Mouse (Mus musculus) cortical plate, adult 2 months (tissue): ENCODE measurements around the gene C4b. TPM values are rescaled to one million over a fixed set of nuclear protein-coding genes. Genes with fewer than 3 reads are reported as not detected.
"Not testable (repeated sequence)": the region's sequence is repeated elsewhere in the genome, so short reads cannot be mapped to it uniquely, and the experiment has no call there.

Experiments
- H3K27ac ChIP-seq: fragments of 200-500 bp; 2 replicates; pipeline ENCODE4 v1.5.1; 2012; ENCODE audit warnings: low read length, control low read depth, inconsistent platforms; ENCODE audit not compliant: insufficient read depth
- H3K4me1 ChIP-seq: fragments of 200-500 bp; 2 replicates; pipeline ENCODE4 v1.6.1; 2011; ENCODE audit warnings: low read length; ENCODE audit not compliant: control insufficient read depth, insufficient read depth
- H3K4me3 ChIP-seq: fragments of 200-500 bp; 2 replicates; pipeline ENCODE4 v1.5.1; 2011; ENCODE audit warnings: mild to moderate bottlenecking, low read length, control low read depth; ENCODE audit not compliant: insufficient read depth
- CTCF ChIP-seq: fragments of 200-500 bp; IDR thresholded peaks from 2 replicates; pipeline ENCODE4 v1.5.1; 2011; ENCODE audit warnings: mild to moderate bottlenecking, control low read depth, low read length; ENCODE audit not compliant: insufficient read depth; ENCODE audit errors: extremely low read depth
- POLR2A ChIP-seq: fragments of 200-500 bp; IDR thresholded peaks from 2 replicates; pipeline ENCODE4 v1.6.1; 2011; ENCODE audit warnings: mild to moderate bottlenecking, low read length, control low read depth; ENCODE audit not compliant: insufficient read depth; ENCODE audit errors: extremely low read depth
- polyA plus RNA-seq: library from polyadenylated mRNA; depleted of rRNA; stranded (reverse); fragments of >200 nt; gene quantifications from 2 replicates; pipeline ENCODE4 v1.2.3, GENCODE M21; 2012

Gene C4b
- polyA plus RNA-seq, 1 experiment: 14.8 TPM

DNA sequence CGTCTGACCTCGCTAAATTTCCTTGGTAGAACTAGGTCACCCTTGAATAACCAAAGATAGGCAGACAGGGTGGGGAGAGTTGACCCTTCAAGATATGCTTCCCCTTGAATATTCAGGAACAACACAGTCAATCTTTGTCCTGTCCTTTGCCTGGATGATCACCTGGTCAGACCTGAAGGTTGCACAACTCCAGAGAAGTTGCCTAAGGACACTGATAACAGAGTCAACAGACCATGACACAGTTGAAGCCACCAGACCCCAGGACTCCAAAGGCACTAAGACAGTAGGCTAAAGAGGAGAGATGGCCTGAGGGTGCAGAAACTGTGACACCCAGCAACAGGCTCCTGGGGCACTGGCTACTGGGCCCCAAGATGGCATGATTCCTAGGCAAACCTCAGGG lies 15.8 kb downstream of the C4b start:
- H3K4me1 ChIP-seq: no peaks in the 10 kb centered on the region
- no peak overlapping the region for H3K4me3 ChIP-seq
- H3K27ac ChIP-seq: no peak overlapping the region
- no peak for TF ChIP-seq POLR2A
- no peak for TF ChIP-seq CTCF

DNA sequence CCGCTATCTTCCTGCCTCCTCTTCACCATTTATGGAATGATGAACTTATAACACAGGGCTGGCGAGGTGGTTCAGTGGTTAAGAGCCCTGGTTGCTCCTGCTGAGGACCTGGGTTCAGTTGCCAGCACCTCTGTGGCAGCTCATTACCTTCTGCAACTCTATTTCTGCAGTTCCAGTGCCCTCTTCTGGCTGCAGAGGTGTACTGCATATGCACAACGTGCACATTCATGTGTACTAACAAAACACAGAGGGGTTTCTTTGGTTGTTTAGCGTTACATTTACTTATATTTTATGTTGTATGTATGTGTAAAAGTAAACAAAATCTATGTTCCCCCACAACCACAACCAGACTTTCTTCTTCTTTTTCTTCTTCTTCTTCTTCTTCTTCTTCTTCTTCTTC lies 20.6 kb downstream of the C4b start:
- TF ChIP-seq CTCF (no peak), POLR2A (no peak)
- H3K27ac ChIP-seq: no peak overlapping the region
- H3K4me3 ChIP-seq: no peak overlapping the region
- H3K4me1 ChIP-seq: no peaks in the 10 kb centered on the region

DNA sequence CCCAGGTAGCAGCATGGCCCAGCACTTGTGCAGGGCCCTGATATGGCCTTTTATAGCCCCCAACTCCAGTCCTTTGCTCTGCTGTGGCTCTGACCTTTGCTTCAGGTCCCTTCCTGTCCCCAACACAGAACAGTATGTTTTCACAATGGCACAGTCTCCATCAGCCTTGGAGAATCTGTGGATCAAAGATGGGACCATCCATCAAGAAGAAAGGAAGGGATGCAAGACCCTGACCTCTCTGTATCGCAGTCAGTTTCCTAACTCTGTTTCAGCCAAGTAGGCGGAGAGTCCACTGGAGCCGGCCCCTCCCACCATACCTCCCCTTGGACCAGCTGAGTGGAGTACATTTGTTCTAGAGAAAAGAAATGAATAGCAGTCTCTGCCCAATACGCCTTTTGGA lies 21.4 kb downstream of the C4b start:
- H3K4me1 ChIP-seq, H3K4me3 ChIP-seq, H3K27ac ChIP-seq: not testable (repeated sequence)

DNA sequence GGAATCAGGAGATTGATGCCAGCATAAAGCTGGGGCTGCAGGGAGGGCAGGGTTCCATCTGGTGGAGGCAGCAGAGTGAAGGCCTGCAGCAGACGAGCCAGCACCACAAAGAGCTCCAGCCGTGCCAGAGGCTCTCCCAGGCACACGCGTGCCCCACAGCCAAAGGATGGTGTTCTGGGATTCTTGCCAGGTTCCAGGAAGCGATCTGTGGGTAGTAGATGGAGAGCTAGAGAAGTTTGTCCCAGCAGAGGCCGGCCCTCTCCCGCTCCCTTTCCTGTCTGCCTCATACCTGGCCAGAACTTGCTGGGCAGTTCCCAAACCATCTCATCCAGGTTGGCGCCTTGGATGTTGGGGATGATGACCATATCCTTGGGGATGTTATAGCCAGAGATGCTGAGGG lies 23.8 kb downstream of the C4b start:
- H3K4me3 ChIP-seq: not testable (repeated sequence)

DNA sequence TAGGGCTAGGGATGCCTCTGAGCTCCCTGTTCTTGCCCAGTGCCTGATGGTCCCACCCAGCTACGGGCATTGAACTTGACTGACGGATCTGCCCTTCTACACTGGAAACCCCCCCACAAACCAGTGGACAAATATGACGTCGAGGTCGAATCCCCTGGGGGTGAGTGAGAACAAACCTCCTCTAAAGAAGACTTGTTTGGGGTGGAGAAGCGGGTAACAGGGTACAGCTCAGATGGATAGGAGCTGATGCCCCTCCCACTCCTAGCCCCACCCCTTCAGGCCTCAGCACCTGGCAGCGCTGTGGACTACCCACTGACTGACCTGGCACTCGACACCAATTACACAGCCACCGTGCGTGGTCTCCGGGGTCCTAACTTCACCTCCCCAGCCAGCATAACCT lies 26.3 kb downstream of the C4b start:
- no peaks in the 10 kb centered on the region for H3K4me1 ChIP-seq
- H3K27ac ChIP-seq: no peak overlapping the region
- TF ChIP-seq CTCF: no peak
- TF ChIP-seq POLR2A: no peak
- H3K4me3 ChIP-seq: no peak overlapping the region

More for the DNA sequence above, 23.8 kb downstream of the C4b start:
- not testable (repeated sequence) for H3K4me1 ChIP-seq, H3K27ac ChIP-seq

DNA sequence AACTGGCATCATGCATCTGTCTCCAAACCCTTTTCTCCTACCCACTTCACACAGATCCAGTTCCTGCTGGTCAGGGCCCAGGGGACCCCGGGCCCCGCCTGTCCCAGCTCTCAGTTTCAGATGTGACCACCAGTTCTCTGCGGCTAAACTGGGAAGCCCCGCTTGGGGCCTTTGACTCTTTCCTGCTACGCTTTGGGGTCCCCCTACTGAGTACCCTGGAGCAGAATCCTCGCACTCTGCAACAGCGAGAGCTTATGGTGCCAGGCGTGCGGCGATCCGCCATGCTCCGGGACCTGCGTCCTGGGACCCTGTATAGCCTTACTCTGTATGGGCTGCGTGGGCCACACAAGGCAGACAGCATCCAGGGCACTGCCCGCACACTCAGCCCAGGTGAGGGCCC lies 27.4 kb downstream of the C4b start:
- no peak for TF ChIP-seq POLR2A
- no peak for TF ChIP-seq CTCF
- no peaks in the 10 kb centered on the region for H3K4me1 ChIP-seq
- no peak overlapping the region for H3K4me3 ChIP-seq
- no peak overlapping the region for H3K27ac ChIP-seq

DNA sequence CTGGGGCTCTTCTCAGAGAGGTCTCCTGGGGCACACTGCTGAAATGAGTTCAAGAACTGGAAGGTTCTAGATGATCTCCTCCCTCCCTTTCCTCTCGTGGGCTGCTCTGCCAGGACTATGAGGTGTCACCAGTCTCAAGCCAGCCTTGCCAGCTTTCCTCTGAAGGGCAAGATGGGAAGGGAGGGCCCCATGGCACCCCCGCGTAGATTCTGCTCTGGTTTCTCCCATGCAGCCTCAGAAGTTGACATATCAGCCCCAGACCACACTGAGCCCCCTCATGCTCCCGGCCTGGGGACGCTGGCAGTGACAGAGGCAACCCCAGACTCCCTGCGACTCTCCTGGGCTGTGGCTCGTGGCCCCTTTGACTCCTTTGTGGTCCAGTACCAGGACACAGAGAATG lies 28.2 kb downstream of the C4b start:
- not testable (repeated sequence) for H3K4me1 ChIP-seq, H3K27ac ChIP-seq, H3K4me3 ChIP-seq

DNA sequence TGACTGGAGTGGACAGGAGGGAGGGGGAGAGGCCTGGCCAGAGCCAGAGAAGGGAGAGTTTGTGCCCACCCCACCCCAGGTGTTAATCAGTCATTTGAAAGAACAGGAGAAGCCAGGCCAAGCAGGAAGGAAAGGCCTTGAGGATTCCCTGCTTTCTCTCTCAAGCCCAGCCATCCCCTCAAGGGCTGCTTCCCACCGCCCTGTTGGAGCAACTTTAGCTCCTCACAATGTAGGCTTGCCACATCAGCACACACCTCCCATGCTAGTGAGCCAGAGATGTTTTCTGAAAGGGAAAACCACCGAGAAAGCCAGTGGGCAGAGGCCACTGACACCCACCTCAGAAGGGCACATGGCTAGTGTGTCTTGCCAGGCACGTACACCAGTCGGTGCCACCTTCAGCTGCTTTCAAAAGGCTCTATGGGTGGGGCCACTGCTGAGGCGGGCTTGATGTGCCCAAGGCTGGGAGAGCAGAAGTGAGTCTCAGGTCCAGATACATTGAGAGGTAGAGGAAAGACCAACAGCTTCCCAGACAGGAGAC lies 28.7 kb downstream of the C4b start:
- not testable (repeated sequence) for H3K27ac ChIP-seq, H3K4me3 ChIP-seq, H3K4me1 ChIP-seq

DNA sequence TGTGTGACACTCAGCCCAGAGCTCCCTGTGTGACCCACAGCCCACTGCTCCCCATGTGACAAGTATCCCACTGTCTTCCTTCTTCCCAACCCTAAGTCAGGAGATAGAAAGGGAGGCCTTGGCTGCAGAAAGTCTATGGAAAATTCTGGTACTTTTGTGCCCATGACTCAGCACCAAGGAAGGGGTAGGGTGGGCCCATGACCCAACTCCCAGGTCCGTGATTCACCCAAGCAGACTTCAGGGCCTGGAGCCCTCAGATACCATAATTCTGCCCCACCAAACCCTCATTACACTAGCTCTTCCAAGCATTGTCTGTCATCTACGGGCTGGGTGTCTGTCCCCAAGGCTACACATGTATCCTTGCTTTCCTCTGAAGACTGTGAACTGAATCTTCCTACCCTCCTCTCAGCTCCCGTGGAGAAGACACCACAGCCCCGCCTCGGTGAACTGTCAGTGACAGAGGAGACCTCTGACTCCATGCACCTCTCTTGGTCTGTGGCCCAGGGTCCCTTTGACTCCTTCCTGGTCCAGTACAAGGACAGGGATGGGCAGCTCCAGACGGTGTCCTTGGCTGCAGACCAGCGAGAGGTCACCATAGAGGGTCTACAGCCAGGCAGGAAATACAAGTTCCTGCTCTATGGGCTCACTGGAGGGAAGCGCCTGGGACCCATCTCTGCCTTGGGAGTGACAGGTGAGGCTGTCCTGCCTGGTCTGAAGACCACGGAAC lies 29.3 kb downstream of the C4b start:
- not testable (repeated sequence) for H3K4me3 ChIP-seq, H3K27ac ChIP-seq, H3K4me1 ChIP-seq

DNA sequence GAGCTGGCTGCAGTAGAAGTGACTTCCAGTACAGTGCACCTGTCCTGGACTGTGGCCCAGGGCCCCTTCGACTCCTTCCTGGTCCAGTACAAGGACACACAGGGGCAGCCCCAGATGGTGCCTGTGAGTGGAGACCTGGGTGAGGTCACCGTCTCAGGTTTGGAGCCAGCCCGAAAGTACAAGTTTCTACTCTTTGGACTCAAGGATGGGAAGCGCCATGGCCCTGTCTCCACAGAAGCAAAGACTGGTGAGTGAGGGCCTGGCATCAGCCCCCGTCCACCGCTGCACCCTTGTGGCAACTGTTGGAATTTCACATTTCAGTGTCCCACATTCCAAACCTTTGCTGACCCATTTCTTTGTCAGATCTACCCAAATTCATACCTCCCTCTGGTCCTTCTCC lies 30.7 kb downstream of the C4b start:
- no peak overlapping the region for H3K27ac ChIP-seq
- TF ChIP-seq POLR2A: no peak
- peak; percentile 57 for TF ChIP-seq CTCF
- H3K4me1 ChIP-seq: no peaks in the 10 kb centered on the region
- no peak overlapping the region for H3K4me3 ChIP-seq

DNA sequence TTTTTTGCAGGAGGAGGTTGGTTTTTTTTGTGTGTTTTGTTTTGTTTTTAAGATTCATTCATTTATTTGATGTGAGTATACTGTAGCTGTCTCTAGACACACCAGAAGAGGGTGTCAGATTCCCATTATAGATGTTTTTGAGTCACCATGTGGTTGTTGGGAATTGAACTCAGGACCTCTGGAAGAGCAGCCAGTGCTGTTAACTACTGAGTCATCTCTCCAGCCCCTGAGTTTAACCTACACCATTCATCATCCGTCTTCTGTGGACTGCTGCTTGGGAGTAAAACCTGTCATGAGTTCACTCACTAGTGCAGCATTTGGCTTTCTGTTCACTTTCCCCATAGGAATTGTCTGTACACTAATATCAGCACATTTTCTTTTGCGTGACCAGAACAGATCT lies 37.2 kb downstream of the C4b start:
- not testable (repeated sequence) for H3K4me3 ChIP-seq, H3K4me1 ChIP-seq, H3K27ac ChIP-seq
